Mouse (Mus musculus): ENCODE data around the gene Fem1b. TPM values are rescaled to one million over a fixed set of nuclear protein-coding genes. Genes with fewer than 3 reads are reported as not detected.
"Not testable (repeated sequence)": the region's sequence is repeated elsewhere in the genome, so short reads cannot be mapped to it uniquely, and the experiment has no call there.

The Fem1b gene
- polyA plus RNA-seq, 1 experiment from 2014 or later = 18.2 TPM

DNA sequence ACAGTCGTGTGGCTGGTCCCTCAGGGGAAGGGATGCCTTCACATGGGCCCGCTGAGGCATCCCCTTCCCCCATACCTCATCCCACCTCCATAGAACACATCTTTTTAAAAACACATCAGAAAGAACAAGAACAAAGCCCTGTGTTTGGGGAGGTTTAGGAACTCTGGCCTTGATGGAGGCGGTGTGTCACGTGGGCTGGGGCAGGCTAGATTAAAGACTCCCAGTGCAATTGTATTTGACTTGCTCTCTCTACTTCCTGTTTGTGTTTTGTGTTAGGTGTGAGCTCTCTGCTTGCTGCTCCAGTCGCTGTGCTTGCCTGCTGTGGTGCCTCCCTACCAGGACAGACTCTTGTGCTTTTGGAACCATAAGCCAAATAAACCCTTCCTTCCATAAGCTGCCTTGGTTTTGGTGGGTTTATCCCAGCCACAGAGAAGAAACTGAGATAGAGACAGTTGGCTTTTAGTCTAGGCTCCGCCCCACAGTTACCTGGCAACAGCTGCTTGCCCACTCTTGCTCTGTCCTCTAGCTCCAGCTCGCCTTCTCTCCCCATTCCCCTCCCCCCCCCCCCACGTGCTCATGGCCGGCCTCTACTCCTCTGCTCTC lies 14.2 kb upstream of the Fem1b start:
- no peak overlapping the region for H3K4me2 ChIP-seq
- peak overlapping the region; percentile 67 for H3K27ac ChIP-seq
- no peak overlapping the region for H3K4me3 ChIP-seq
- H3K9ac ChIP-seq = no peak overlapping the region
- WGBS = 18% methylated on average over 9 of the region's 9 CpGs
- no peak for ATAC-seq (ENCODE audit: insufficient number of reproducible peaks, low FRiP score, low TSS enrichment, low read depth)
- H3K9me3 ChIP-seq = no peaks in the 10 kb centered on the region
- peaks cover 21% of the 10 kb centered on the region for H3K4me1 ChIP-seq
- no peaks in the 10 kb centered on the region for H3K36me3 ChIP-seq
- H3K27me3 ChIP-seq = no peaks in the 10 kb centered on the region

DNA sequence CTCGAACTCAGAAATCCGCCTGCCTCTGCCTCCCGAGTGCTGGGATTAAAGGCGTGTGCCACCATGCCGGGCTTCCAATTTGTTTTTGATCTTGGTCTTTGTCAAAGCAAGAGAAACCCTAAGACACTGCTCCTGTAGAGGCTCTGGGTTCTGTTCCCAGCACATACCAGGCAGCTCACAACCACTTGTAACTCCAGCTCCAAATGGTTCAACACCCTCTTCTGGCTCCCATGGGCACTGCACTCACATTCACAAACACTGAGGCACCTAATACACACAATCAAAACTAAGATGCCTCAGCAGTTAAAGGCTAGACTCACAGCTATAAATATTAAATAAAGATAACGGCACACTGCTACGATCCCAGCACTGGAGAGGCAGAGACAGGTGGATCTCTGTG lies 10.1 kb upstream of the Fem1b start:
- Histone ChIP-seq H3K9me3 (no peaks in the 10 kb centered on the region), H3K9ac (no peak overlapping the region), H3K4me3 (no peak overlapping the region), H3K36me3 (no peaks in the 10 kb centered on the region), H3K27ac (no peak overlapping the region), H3K4me1 (peaks cover 12% of the 10 kb centered on the region), H3K4me2 (no peak overlapping the region), H3K27me3 (no peaks in the 10 kb centered on the region)
- ATAC-seq (ENCODE audit: insufficient number of reproducible peaks, low FRiP score, low TSS enrichment, low read depth) = no peak
- 94% methylated on average over 7 of the region's 7 CpGs for WGBS

DNA sequence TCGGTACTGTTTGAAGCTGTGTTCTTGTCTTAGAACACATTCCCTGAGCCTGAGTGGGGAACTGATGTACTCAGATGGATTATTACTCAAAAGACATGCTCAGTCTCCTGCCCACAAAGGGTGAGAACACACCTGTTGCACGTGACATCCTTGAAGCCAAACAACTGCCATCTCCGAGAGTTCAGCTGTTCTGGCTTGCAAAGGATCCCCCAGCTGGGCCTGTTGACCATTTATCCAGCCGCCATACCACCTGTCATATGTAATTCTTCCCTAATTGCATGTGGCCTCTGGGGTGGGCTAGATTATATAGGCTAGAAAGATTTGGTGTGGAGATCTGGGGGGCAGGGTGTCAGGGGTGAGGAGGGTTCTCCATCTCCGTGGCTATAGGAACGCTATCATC lies 9.1 kb upstream of the Fem1b start:
- WGBS = 80% methylated on average over 6 of the region's 6 CpGs
- Histone ChIP-seq H3K4me2 (no peak overlapping the region), H3K27me3 (no peaks in the 10 kb centered on the region), H3K36me3 (no peaks in the 10 kb centered on the region), H3K27ac (no peak overlapping the region), H3K4me1 (peaks cover 3% of the 10 kb centered on the region; the same call in 1 of the 2 replicates), H3K9ac (no peak overlapping the region), H3K9me3 (no peaks in the 10 kb centered on the region), H3K4me3 (no peak overlapping the region)
- no peak for ATAC-seq (ENCODE audit: insufficient number of reproducible peaks, low FRiP score, low TSS enrichment, low read depth)

DNA sequence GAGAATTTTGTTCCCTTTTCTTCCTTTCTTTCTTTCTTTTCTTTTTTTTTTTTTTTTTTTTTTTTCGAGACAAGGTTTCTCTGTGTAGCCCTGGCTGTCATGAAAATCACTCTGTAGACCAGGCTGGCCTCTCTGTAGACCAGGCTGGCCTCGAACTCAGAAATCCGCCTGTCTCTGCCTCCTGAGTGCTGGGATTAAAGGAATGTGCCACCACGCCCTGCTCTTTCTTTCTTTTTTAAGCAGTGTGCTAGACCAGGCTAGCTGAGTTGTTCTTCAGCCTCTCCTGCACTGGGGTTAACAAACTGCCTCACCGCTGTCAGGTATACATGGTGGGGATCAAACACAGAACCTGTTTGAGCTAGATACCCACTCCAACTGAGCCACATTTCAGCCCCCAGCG lies 8.2 kb upstream of the Fem1b start:
- 83% methylated on average over 6 of the region's 6 CpGs for WGBS
- ATAC-seq (ENCODE audit: insufficient number of reproducible peaks, low FRiP score, low TSS enrichment, low read depth); H3K27ac ChIP-seq; H3K36me3 ChIP-seq; H3K4me1 ChIP-seq; H3K4me3 ChIP-seq; H3K4me2 ChIP-seq; H3K9ac ChIP-seq; H3K27me3 ChIP-seq; H3K9me3 ChIP-seq: not testable (repeated sequence)

DNA sequence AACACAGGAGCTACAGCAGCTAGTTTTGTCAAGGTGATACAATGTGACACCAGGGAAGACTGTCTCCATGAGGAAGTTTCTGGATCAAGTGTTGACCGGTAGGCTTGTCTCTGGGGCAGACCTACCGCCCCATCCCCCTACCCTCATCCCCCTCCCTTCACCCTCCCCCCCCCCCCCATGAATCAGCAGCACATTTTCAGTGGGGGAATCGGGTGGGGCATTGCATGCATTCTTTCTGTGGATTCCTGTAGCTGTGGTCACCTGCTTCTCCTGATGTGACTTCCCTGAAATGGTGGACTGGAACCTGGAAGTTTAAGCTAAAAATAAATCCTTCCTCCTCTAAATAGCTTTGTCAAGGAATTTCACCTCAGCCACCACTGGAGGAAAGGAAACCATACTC lies 7.8 kb upstream of the Fem1b start:
- H3K4me2 ChIP-seq = no peak overlapping the region
- WGBS = 83% methylated on average over 3 of the region's 3 CpGs
- no peaks in the 10 kb centered on the region for H3K36me3 ChIP-seq
- H3K9me3 ChIP-seq = no peaks in the 10 kb centered on the region
- no peak overlapping the region for H3K9ac ChIP-seq
- ATAC-seq (ENCODE audit: insufficient number of reproducible peaks, low FRiP score, low TSS enrichment, low read depth) = no peak
- H3K27ac ChIP-seq = no peak overlapping the region
- H3K4me3 ChIP-seq = no peak overlapping the region
- H3K27me3 ChIP-seq = no peaks in the 10 kb centered on the region
- no peaks in the 10 kb centered on the region for H3K4me1 ChIP-seq

DNA sequence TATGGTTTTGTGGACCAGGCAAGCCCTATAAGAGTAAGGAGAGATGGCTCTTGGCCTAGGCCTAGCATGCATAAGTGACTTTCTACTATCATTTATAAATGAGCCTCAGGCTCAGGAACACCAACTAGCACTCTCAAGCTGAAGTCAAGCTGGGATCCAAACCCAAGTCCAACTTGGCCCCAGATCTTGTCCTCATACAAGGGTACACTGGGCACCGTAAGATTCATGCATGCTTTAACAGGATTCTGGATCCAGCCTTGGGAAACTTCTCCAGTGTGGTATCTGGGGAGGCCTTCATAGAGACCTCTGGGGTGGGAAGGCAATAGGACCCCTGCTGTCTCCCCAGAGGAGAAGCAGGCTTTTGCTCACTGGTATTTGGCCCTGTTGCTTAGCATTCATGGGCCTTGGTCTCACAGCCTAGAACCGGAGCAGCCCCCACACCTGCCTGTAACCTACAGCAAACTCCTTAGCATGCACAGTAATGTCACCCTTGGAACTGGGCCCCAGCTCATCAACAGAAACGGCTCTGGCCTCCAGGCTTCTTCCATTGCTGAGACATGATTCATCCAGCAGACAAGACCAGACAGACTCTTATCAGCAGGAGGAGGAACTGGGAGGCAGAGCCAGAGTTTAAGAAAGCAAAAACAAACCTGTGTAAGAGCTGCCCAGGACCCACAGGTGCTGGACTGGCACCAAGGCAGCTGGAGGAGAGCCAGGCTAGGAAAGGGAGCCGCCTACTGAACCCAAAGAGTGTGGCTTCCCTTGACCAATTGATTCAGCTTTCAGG lies 6.3 kb upstream of the Fem1b start:
- H3K27me3 ChIP-seq = no peaks in the 10 kb centered on the region
- peak; percentile 27; the same call in 1 of the 2 replicates for ATAC-seq (ENCODE audit: insufficient number of reproducible peaks, low FRiP score, low TSS enrichment, low read depth)
- no peak overlapping the region for H3K9ac ChIP-seq
- H3K4me3 ChIP-seq = no peak overlapping the region
- H3K27ac ChIP-seq = peak overlapping the region; percentile 64
- 66% methylated on average over 4 of the region's 4 CpGs for WGBS
- no peaks in the 10 kb centered on the region for H3K4me1 ChIP-seq
- no peaks in the 10 kb centered on the region for H3K36me3 ChIP-seq
- H3K9me3 ChIP-seq = no peaks in the 10 kb centered on the region
- no peak overlapping the region for H3K4me2 ChIP-seq

DNA sequence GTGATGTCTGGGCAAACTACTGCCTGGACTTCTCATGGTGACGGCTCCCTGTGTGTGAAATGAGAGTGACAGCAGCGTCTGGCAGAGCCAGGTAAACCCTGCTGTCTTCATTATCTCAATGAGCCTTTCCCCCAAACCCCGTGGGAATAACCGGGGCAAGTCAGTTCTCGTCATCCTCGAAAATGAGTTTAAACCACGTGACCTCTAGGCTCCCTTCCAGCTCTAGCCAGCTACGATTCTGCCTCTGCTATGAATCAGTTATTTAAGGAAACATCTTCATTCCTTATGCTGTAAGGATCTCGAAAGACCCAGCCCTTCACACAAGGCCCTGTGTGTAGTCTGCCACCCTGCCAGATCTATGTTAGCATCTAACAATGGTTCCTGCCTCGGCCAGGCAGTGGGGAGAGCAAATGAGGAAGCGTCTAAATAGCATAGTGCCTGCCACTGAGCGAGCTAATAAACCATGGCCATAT lies 5.4 kb upstream of the Fem1b start:
- no peak overlapping the region for H3K4me2 ChIP-seq
- peaks cover 4% of the 10 kb centered on the region for H3K4me1 ChIP-seq
- no peaks in the 10 kb centered on the region for H3K27me3 ChIP-seq
- H3K4me3 ChIP-seq = no peak overlapping the region
- no peaks in the 10 kb centered on the region for H3K9me3 ChIP-seq
- no peaks in the 10 kb centered on the region for H3K36me3 ChIP-seq
- peak overlapping the region; percentile 67 for H3K27ac ChIP-seq
- no peak overlapping the region for H3K9ac ChIP-seq
- 50% methylated on average over 12 of the region's 12 CpGs for WGBS
- no peak for ATAC-seq (ENCODE audit: insufficient number of reproducible peaks, low FRiP score, low TSS enrichment, low read depth)

DNA sequence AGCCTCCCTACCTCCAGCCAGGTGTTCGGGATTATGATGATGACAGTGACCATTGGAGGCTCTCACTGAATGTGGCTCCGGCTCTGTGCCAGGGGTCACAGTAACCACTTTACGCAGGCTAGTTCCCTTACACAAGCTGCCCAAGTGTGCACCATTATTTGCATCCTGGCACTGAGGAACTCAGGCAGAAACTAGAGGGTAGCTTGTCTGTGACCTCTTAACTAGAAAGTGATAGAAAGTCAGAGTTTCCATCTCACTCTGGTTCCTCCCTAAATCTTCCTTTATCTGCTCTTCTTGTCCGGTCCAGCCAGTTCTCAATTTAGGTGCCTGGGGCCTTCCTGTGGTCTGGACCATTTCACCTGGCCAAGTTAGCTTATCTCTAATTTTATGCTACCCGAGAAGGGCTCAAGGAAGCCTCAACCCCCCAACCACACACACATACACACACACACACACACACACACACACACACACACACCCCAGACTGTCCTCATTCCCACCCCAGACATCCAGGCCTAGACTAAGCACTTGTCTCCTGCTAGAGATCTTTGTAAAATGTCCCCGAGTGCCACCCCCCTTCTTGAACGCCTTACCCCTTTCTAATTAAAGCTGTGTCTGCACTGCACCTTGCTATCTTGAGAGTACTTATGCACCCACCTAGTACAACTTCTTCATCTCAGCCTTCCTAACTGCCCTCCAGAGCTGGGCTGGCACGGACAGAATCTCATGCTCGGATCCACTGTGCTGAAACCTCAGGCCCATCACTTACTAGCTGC lies 4.8 kb upstream of the Fem1b start:
- no peaks in the 10 kb centered on the region for H3K27me3 ChIP-seq
- WGBS = 68% methylated on average over 9 of the region's 9 CpGs
- H3K36me3 ChIP-seq = no peaks in the 10 kb centered on the region
- no peak overlapping the region for H3K9ac ChIP-seq
- H3K4me1 ChIP-seq = peaks cover 5% of the 10 kb centered on the region
- no peak overlapping the region for H3K4me2 ChIP-seq
- H3K4me3 ChIP-seq = no peak overlapping the region
- peak overlapping the region; percentile 67; the same call in 1 of the 2 replicates for H3K27ac ChIP-seq
- no peak for ATAC-seq (ENCODE audit: insufficient number of reproducible peaks, low FRiP score, low TSS enrichment, low read depth)
- no peaks in the 10 kb centered on the region for H3K9me3 ChIP-seq

DNA sequence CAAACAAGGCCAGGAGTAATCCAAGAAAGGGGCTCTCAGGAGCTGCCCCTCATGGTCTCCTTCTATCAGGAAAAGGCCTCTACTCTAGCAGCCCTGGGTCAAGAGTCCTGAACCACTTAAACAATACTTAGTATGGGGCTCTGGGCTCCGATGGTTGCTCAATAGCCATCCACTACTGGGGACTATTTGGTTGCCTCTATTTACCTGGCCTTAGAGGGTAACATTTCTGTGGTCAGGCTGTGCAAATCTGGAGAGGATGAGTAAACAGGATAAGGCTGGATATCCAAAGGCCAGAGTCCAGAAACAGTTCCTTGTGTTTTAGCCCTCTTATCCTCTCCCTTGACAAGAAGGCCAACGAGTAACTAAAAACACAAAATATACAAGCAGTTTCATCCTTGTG lies 3.0 kb upstream of the Fem1b start:
- Histone ChIP-seq H3K9ac (no peak overlapping the region), H3K27ac (no peak overlapping the region), H3K4me2 (no peak overlapping the region), H3K36me3 (no peaks in the 10 kb centered on the region), H3K4me1 (peaks cover 9% of the 10 kb centered on the region), H3K27me3 (no peaks in the 10 kb centered on the region), H3K4me3 (no peak overlapping the region), H3K9me3 (no peaks in the 10 kb centered on the region)
- no peak for ATAC-seq (ENCODE audit: insufficient number of reproducible peaks, low FRiP score, low TSS enrichment, low read depth)
- 80% methylated on average over 2 of the region's 2 CpGs for WGBS

DNA sequence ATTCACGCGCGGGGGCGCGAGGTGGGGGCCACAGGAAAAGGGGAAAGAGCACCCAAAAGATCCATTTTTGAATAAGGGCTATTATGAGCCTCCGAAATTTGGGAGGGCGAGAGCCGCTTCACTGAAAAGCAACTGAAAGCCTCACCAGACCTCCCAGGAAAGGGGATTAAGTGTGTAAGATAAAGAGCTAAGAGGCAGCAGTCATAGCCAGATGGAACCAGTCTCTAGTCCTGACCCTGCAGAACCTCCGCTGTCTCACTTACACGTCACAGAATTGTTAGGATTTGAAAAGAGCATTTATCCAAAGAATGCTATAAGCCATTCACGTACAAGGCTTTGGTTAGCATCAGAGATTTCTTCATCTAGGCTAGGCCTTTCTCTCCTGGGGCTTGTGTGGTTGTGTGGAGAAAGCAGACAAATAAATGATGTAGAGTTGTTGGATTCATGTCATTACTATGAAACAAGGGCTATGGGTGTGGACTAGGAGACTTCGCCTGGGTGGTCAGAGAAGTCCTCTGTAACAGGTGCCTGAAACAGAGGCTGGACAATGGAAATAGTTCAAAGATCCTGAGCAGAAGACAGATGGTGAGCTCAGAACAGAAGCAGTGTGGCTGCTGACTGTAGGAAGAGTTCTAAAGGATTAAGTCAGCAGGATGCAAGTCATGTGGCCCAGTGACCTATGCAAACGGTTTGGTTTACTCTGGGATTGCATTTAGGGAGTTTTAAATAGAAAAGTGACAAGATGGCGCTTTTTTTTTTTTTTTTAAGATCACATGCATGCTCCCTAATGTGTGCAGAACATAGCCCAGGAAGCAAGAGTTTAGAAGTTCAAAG lies 699 bp upstream of the Fem1b start:
- Histone ChIP-seq H3K9me3 (no peaks in the 10 kb centered on the region), H3K4me3 (peak overlapping the region; percentile 100), H3K4me1 (peaks cover 19% of the 10 kb centered on the region), H3K9ac (peak overlapping the region; percentile 53), H3K4me2 (peak overlapping the region; percentile 86), H3K27ac (peak overlapping the region; percentile 98), H3K27me3 (no peaks in the 10 kb centered on the region), H3K36me3 (no peaks in the 10 kb centered on the region)
- WGBS = 22% methylated on average over 14 of the region's 14 CpGs
- no peak for ATAC-seq (ENCODE audit: insufficient number of reproducible peaks, low FRiP score, low TSS enrichment, low read depth)
